In genomic region chr2:30717566-30718328, GRCm38 (mm10) we compare ENCODE assay signal across 8 mouse cellular contexts.
DNase-seq lines count a peak whose midpoint lies in the region; ATAC-seq lines count a peak whose summit lies in the region.

No protein-coding gene starts in this region.

- peak; percentile 54 for DNase-seq in adrenal gland, adult 2 months
- no peak for DNase-seq in adrenal gland, adult 8-10 months
- DNase-seq in right cerebral cortex, adult 18-20 months: peak; percentile 79
- DNase-seq in right cerebral cortex, postnatal 10 days (ENCODE audit: low spot score in 2 of 2): no peak
- DNase-seq in adipocyte (ENCODE audit: low spot score): no peak
- DNase-seq in layer of hippocampus, adult 18-20 months (ENCODE audit: low spot score in 2 of 2): no peak

- 0 out of 2 replicates have a peak overlapping the region, but pooled peaks have one; percentile 1 for H3K4me3 ChIP-seq in hindbrain, embryonic 16.5 days (ENCODE audit: low read length)

- peaks cover 69% of the 10 kb centered on the region for H3K4me1 ChIP-seq in hindbrain, embryonic 16.5 days (ENCODE audit: control insufficient read depth, insufficient read depth, low read depth, low read length)

- no peaks in the 10 kb centered on the region for H3K36me3 ChIP-seq in hindbrain, embryonic 16.5 days (ENCODE audit: control insufficient read depth, insufficient read depth, low read length)

- H3K9me3 ChIP-seq in hindbrain, embryonic 16.5 days (ENCODE audit: control insufficient read depth, low read length): no peaks in the 10 kb centered on the region

- H3K27ac ChIP-seq in hindbrain, embryonic 16.5 days (ENCODE audit: low read depth, low read length): peak overlapping the region; percentile 94

- no peaks in the 10 kb centered on the region for H3K27me3 ChIP-seq in hindbrain, embryonic 16.5 days (replicated peaks; ENCODE audit: control insufficient read depth, insufficient read depth, low read length)

- ATAC-seq in hindbrain, embryonic 16.5 days: no peak
- ATAC-seq in megakaryocyte, adult 5-6 weeks (ENCODE audit: poor library complexity, severe bottlenecking): 0 out of 2 replicates have a peak, but pooled peaks have one; percentile 17

- WGBS in hindbrain, embryonic 16.5 days: 8% methylated on average over 16 of the region's 16 CpGs

- H3K9ac ChIP-seq in hindbrain, embryonic 16.5 days (ENCODE audit: low read depth, low read length): peak overlapping the region; percentile 58

- H3K4me2 ChIP-seq in hindbrain, embryonic 16.5 days (ENCODE audit: low read length): peak overlapping the region; percentile 70

Comparison
In these comparisons a context has a peak if more than half of its experiments do, and no peak if none do; other contexts are left out.
1. DNase-seq: peak in adrenal gland, adult 2 months (single experiment) and right cerebral cortex, adult 18-20 months (single experiment); none in adrenal gland, adult 8-10 months (single experiment), right cerebral cortex, postnatal 10 days (0 of 2), adipocyte (single experiment) and layer of hippocampus, adult 18-20 months (0 of 2).